Mouse (Mus musculus) megakaryocyte, adult 5-6 weeks (primary cell): ENCODE data around the gene Eri3. TPM values are rescaled to one million over a fixed set of nuclear protein-coding genes. Genes with fewer than 3 reads are reported as not detected.

Experiments
- total RNA-seq, 2 experiments: library from RNA; stranded (forward) in 1 of 2; stranded (reverse) in 1 of 2; fragments of 153-499, 151-499 nt in 1 of 2; fragments of 221-1000, 200-1000 nt in 1 of 2; gene quantifications; 2 replicates each; pipeline versions ENCODE4 v1.2.3 to v1.2.4; 2015 to 2017

Gene Eri3
- total RNA-seq, 2 experiments from 2014 or later = 13.3 to 36.8 TPM

Other genes starting within 250 kb of the Eri3 start
- gene Rnf220, start 53.3 kb upstream of the Eri3 start, total RNA-seq (2015) = 38.7 and 40.6 TPM in 2 replicates
- 76.7 and 84.3 TPM in 2 replicates for gene Rnf220, start 53.3 kb upstream of the Eri3 start, total RNA-seq (2017)
- 9.6 and 11.3 TPM in 2 replicates for gene Dmap1, start 131.9 kb downstream of the Eri3 start, total RNA-seq (2015)
- gene Dmap1, start 131.9 kb downstream of the Eri3 start, total RNA-seq (2017) = 14.7 and 18.1 TPM in 2 replicates
- not detected in 2 replicates for gene Gm12845, start 174.0 kb downstream of the Eri3 start, total RNA-seq (2015)
- not detected in 2 replicates for gene Gm12845, start 174.0 kb downstream of the Eri3 start, total RNA-seq (2017)
- not detected in 2 replicates for gene Klf17, start 215.3 kb downstream of the Eri3 start, total RNA-seq (2015)
- gene Klf17, start 215.3 kb downstream of the Eri3 start, total RNA-seq (2017) = not detected in 2 replicates